Mouse (Mus musculus): ENCODE results near the gene Zfp114. TPM values are rescaled to one million over a fixed set of nuclear protein-coding genes. Genes with fewer than 3 reads are reported as not detected.

Zfp114 gene
- total RNA-seq (2021) = 1 to 10 TPM; 4.0 to 4.3 TPM
- long read RNA-seq, experiment 1, partial matches to known transcripts = 0 of 1 reads
- long read RNA-seq, experiment 1, other reads (novel, unspliced or antisense) = 0 of 1 reads
- long read RNA-seq, experiment 2, partial matches to known transcripts = 0 of 2 reads
- long read RNA-seq, experiment 2, other reads (novel, unspliced or antisense) = 0 of 2 reads

GRCm38 (mm10) chr7:24174618-24175336, at the start of gene Zfp114:
Zfp114 (plus strand) TSS chr7:24175060.
- peak; percentile 75 to 88 for DNase-seq (ENCODE audit: low spot score in 2 of 2)

GRCm38 (mm10) chr7:24133425-24133995, 41.4 kb upstream of the Zfp114 start:
- peak in 1 of 2 experiments; percentile 9 for DNase-seq (ENCODE audit: low spot score in 2 of 2)

- DNase-seq (ENCODE audit: low spot score in 2 of 2) = peak; percentile 87 to 93
Observed at GRCm38 (mm10) chr7:24133996-24134828, 40.6 kb upstream of the Zfp114 start, which contains the start of gene Zfp235. Zfp235 (plus strand) TSS chr7:24134169.

GRCm38 (mm10) chr7:24142566-24142965, 32.3 kb upstream of the Zfp114 start:
- DNase-seq (ENCODE audit: low spot score in 2 of 2) = no peak

GRCm38 (mm10) chr7:24153272-24153671, 21.6 kb upstream of the Zfp114 start:
- DNase-seq (ENCODE audit: low spot score in 2 of 2) = no peak

- DNase-seq (ENCODE audit: low spot score in 2 of 2) = no peak
Observed at GRCm38 (mm10) chr7:24172191-24172590, 2.7 kb upstream of the Zfp114 start.

GRCm38 (mm10) chr7:24175337-24175711, 464 bp downstream of the Zfp114 start:
- no peak for DNase-seq (ENCODE audit: low spot score in 2 of 2)

- DNase-seq (ENCODE audit: low spot score in 2 of 2) = no peak
Observed at GRCm38 (mm10) chr7:24187611-24188010, 12.8 kb downstream of the Zfp114 start.

GRCm38 (mm10) chr7:24188901-24189570, 14.2 kb downstream of the Zfp114 start:
- no peak for DNase-seq (ENCODE audit: low spot score in 2 of 2)

- DNase-seq (ENCODE audit: low spot score in 2 of 2) = no peak
Observed at GRCm38 (mm10) chr7:24189571-24189944, 14.7 kb downstream of the Zfp114 start.

- DNase-seq (ENCODE audit: low spot score in 2 of 2) = no peak
Observed at GRCm38 (mm10) chr7:24191361-24191760, 16.5 kb downstream of the Zfp114 start.

GRCm38 (mm10) chr7:24193157-24193556, 18.3 kb downstream of the Zfp114 start:
- DNase-seq (ENCODE audit: low spot score in 2 of 2) = no peak

GRCm38 (mm10) chr7:24196961-24197360, 22.1 kb downstream of the Zfp114 start:
- DNase-seq (ENCODE audit: low spot score in 2 of 2) = no peak

- peak; percentile 60 to 85 for DNase-seq (ENCODE audit: low spot score in 2 of 2)
Observed at GRCm38 (mm10) chr7:24207488-24208261, 32.8 kb downstream of the Zfp114 start.

- DNase-seq (ENCODE audit: low spot score in 2 of 2) = no peak
Observed at GRCm38 (mm10) chr7:24208282-24208886, 33.5 kb downstream of the Zfp114 start.

GRCm38 (mm10) chr7:24210296-24210695, 35.4 kb downstream of the Zfp114 start:
- DNase-seq (ENCODE audit: low spot score in 2 of 2) = no peak

- no peak for DNase-seq (ENCODE audit: low spot score in 2 of 2)
Observed at GRCm38 (mm10) chr7:24211343-24211742, 36.5 kb downstream of the Zfp114 start, which contains the start of gene Zfp111. Zfp111 (minus strand) TSS chr7:24211443.

Data from layer of hippocampus, postnatal 14 days (tissue).